Comparison of ENCODE assay signal across 7 mouse cellular contexts in genomic region chr10:79682916-79683582, GRCm38 (mm10). TPM values are rescaled to one million over a fixed set of nuclear protein-coding genes. Genes with fewer than 3 reads are reported as not detected.
DNase-seq lines count a peak whose midpoint lies in the region; ATAC-seq and TF ChIP-seq lines count a peak whose summit lies in the region.

No protein-coding gene starts in this region.

- TF ChIP-seq CTCF in C2C12 (IDR thresholded peaks at IDR 0.05; ENCODE audit: control insufficient read depth, insufficient read depth, insufficient read length), result peak; percentile 16
- peak; percentile 39 to 57 (median 49); a peak in 5 of 6 replicates for TF ChIP-seq CTCF in MEL (IDR thresholded peaks at IDR 0.05 in 2 of 3, conservative IDR thresholded peaks at IDR 0.05 in 1 of 3; ENCODE audit: control insufficient read depth in 1 of 3, insufficient read depth in 1 of 3, low read depth in 2 of 3, low read length in 3 of 3, poor library complexity in 1 of 3, severe bottlenecking in 1 of 3)
- peak; percentile 47; the same call in 1 of the 2 replicates for TF ChIP-seq CTCF in cortical plate, adult 2 months (IDR thresholded peaks at IDR 0.05; ENCODE audit: extremely low read depth, insufficient read depth, low read length)
- TF ChIP-seq CTCF in liver, postnatal 0 days (IDR thresholded peaks at IDR 0.05; ENCODE audit: low read depth), result peak; percentile 68

- peaks cover 6 to 19% of the 10 kb centered on the region in 2 experiments; a peak in 3 of 4 replicates for H3K4me1 ChIP-seq in MEL (ENCODE audit: control insufficient read depth in 1 of 2, insufficient read depth in 2 of 2, low read length in 2 of 2)
- no peaks in the 10 kb centered on the region; the same call in 1 of the 2 replicates for H3K4me1 ChIP-seq in cortical plate, adult 2 months (ENCODE audit: control insufficient read depth, insufficient read depth, low read length)
- H3K4me1 ChIP-seq in intestine, embryonic 16.5 days (ENCODE audit: control insufficient read depth, insufficient read depth, low read length), result peaks cover 24% of the 10 kb centered on the region
- H3K4me1 ChIP-seq in liver, postnatal 0 days (ENCODE audit: insufficient read depth), result peaks cover 32% of the 10 kb centered on the region
- H3K4me1 ChIP-seq in neural tube, embryonic 15.5 days, result peaks cover 28% of the 10 kb centered on the region

- H3K4me2 ChIP-seq in intestine, embryonic 16.5 days (ENCODE audit: low read depth, low read length), result peak overlapping the region; percentile 70
- peak overlapping the region; percentile 96 for H3K4me2 ChIP-seq in liver, postnatal 0 days (ENCODE audit: low read depth, low read length)
- peak overlapping the region; percentile 95 for H3K4me2 ChIP-seq in neural tube, embryonic 15.5 days

- peak overlapping the region; percentile 99 for H3K4me3 ChIP-seq in C2C12 (ENCODE audit: insufficient read depth, poor library complexity, severe bottlenecking)
- H3K4me3 ChIP-seq in MEL (ENCODE audit: control insufficient read depth in 1 of 2, insufficient read depth in 1 of 2, low read depth in 2 of 2, low read length in 2 of 2), result peak overlapping the region; percentile 96 to 98
- H3K4me3 ChIP-seq in cortical plate, adult 2 months (ENCODE audit: insufficient read depth, low read length), result peak overlapping the region; percentile 94
- H3K4me3 ChIP-seq in intestine, embryonic 16.5 days (ENCODE audit: low read length), result peak overlapping the region; percentile 88
- peak overlapping the region; percentile 88 for H3K4me3 ChIP-seq in liver, postnatal 0 days (ENCODE audit: low read depth, low read length)
- peak overlapping the region; percentile 81 for H3K4me3 ChIP-seq in neural tube, embryonic 15.5 days (replicated peaks)

- peak overlapping the region; percentile 96 for H3K9ac ChIP-seq in MEL (ENCODE audit: control insufficient read depth, low read depth, low read length, poor library complexity, severe bottlenecking)
- H3K9ac ChIP-seq in intestine, embryonic 16.5 days (ENCODE audit: low read depth, low read length), result peak overlapping the region; percentile 87
- H3K9ac ChIP-seq in liver, postnatal 0 days (replicated peaks), result peak overlapping the region; percentile 91
- peak overlapping the region; percentile 76 for H3K9ac ChIP-seq in neural tube, embryonic 15.5 days (replicated peaks)

- TF ChIP-seq EP300 in MEL (IDR thresholded peaks at IDR 0.05; ENCODE audit: low read depth in 1 of 2, low read length in 2 of 2), result no peak
- TF ChIP-seq EP300 in liver, postnatal 0 days (IDR thresholded peaks at IDR 0.05; ENCODE audit: low read depth), result no peak

- intact Hi-C loops in gastrocnemius, postnatal 36 days (cut with DNase I), result no loop called here

- H3K79me3 ChIP-seq in C2C12 (ENCODE audit: low read depth), result peaks cover 43% of the 10 kb centered on the region

- TF ChIP-seq POLR2A in MEL (IDR thresholded peaks at IDR 0.05; ENCODE audit: control insufficient read depth in 1 of 2, insufficient read depth in 1 of 2, low read depth in 1 of 2, low read length in 2 of 2, poor library complexity in 1 of 2), result no peak; a peak in 1 of 4 replicates
- TF ChIP-seq POLR2A in cortical plate, adult 2 months (IDR thresholded peaks at IDR 0.05; ENCODE audit: extremely low read depth, insufficient read depth, low read length), result no peak

- peaks cover 49% of the 10 kb centered on the region for H3K36me3 ChIP-seq in C2C12 (ENCODE audit: control insufficient read depth, insufficient read depth)
- H3K36me3 ChIP-seq in MEL (ENCODE audit: control insufficient read depth in 1 of 2, insufficient read depth in 2 of 2, low read length in 2 of 2), result peaks cover 3 to 4% of the 10 kb centered on the region in 2 experiments; a peak in 2 of 4 replicates
- peaks cover 25% of the 10 kb centered on the region for H3K36me3 ChIP-seq in intestine, embryonic 16.5 days (ENCODE audit: control insufficient read depth, insufficient read depth, low read length)
- peaks cover 36% of the 10 kb centered on the region for H3K36me3 ChIP-seq in liver, postnatal 0 days (replicated peaks; ENCODE audit: insufficient read depth, low read length)
- H3K36me3 ChIP-seq in neural tube, embryonic 15.5 days, result peaks cover 34% of the 10 kb centered on the region

- WGBS in intestine, embryonic 16.5 days, result 2% methylated on average over 10 of the region's 10 CpGs
- 1% methylated on average over 10 of the region's 10 CpGs for WGBS in liver, postnatal 0 days (ENCODE audit: insufficient replicate concordance)
- 6% methylated on average over 10 of the region's 10 CpGs for WGBS in neural tube, embryonic 15.5 days

- H3K27ac ChIP-seq in MEL (ENCODE audit: control insufficient read depth, low read depth, low read length), result peak overlapping the region; percentile 59
- H3K27ac ChIP-seq in cortical plate, adult 2 months (ENCODE audit: insufficient read depth, low read length), result no peak overlapping the region
- peak overlapping the region; percentile 86 for H3K27ac ChIP-seq in intestine, embryonic 16.5 days (ENCODE audit: low read length)
- H3K27ac ChIP-seq in liver, postnatal 0 days (ENCODE audit: low read depth), result peak overlapping the region; percentile 97
- peak overlapping the region; percentile 88 for H3K27ac ChIP-seq in neural tube, embryonic 15.5 days (replicated peaks)

- H3K27me3 ChIP-seq in C2C12 (ENCODE audit: control insufficient read depth, insufficient read depth, insufficient read length) (no peaks in the 10 kb centered on the region), MEL (ENCODE audit: control insufficient read depth in 1 of 2, insufficient read depth in 2 of 2, low read length in 2 of 2) (no peaks in the 10 kb centered on the region)
- H3K27me3 ChIP-seq in intestine, embryonic 16.5 days (replicated peaks; ENCODE audit: control insufficient read depth, insufficient read depth, low read length), result no peaks in the 10 kb centered on the region
- H3K27me3 ChIP-seq in liver, postnatal 0 days (ENCODE audit: insufficient read depth, low read length), result no peaks in the 10 kb centered on the region
- H3K27me3 ChIP-seq in neural tube, embryonic 15.5 days (replicated peaks), result no peaks in the 10 kb centered on the region

- H3K79me2 ChIP-seq in C2C12 (ENCODE audit: control insufficient read depth, insufficient read depth), result peaks cover 59% of the 10 kb centered on the region
- H3K79me2 ChIP-seq in MEL (ENCODE audit: control insufficient read depth, insufficient read depth, low read length, poor library complexity), result peaks cover 32% of the 10 kb centered on the region

- peak; percentile 74 for DNase-seq in MEL (ENCODE audit: low read depth, low spot score)
- peak; percentile 56 to 66 for DNase-seq in gastrocnemius, postnatal 36 days
- DNase-seq in liver, postnatal 0 days, result peak; percentile 81

- no peaks in the 10 kb centered on the region for H3K9me3 ChIP-seq in MEL (replicated peaks; ENCODE audit: insufficient read depth, low read length)
- no peaks in the 10 kb centered on the region for H3K9me3 ChIP-seq in intestine, embryonic 16.5 days (ENCODE audit: control insufficient read depth, low read length)
- H3K9me3 ChIP-seq in liver, postnatal 0 days (ENCODE audit: low read length), result no peaks in the 10 kb centered on the region
- no peaks in the 10 kb centered on the region for H3K9me3 ChIP-seq in neural tube, embryonic 15.5 days (replicated peaks)

- no peak; the same call in 1 of the 2 replicates for TF ChIP-seq RAD21 in MEL (IDR thresholded peaks at IDR 0.05; ENCODE audit: low read depth, low read length)

- peak overlapping the region; percentile 78 for H3ac ChIP-seq in C2C12 (ENCODE audit: control insufficient read depth, insufficient read length, low read depth)

- ATAC-seq in intestine, embryonic 16.5 days, result 0 out of 2 replicates have a peak, but pooled peaks have one; percentile 1
- no peak for ATAC-seq in liver, postnatal 0 days
- ATAC-seq in neural tube, embryonic 15.5 days (ENCODE audit: low FRiP score), result no peak

RNA-seq across cellular contexts. Expression of gene Cdc34, which starts 1.1 kb away (rescaled TPM):
- polyA plus RNA-seq in C2C12 (2012; fragmentation: generic; extraction: Trizol) (235 TPM), MEL (2012; ENCODE audit: insufficient read depth in 1 of 2, insufficient read length in 2 of 2, low read depth in 1 of 2, low replicate concordance in 2 of 2, missing spikeins in 1 of 2) (100 to 1,000 TPM; 417 to 422 TPM)
- 288 and 318 TPM in 2 replicates for total RNA-seq in MEL (2012; rRNA removed)
- 110 TPM in 2 replicates for polyA plus RNA-seq in cortical plate, adult 2 months (2012; rRNA removed)
- total RNA-seq in gastrocnemius, postnatal 36 days (2021), result 100 to 1,000 TPM; 344 to 378 TPM
- 120 and 128 TPM in 2 replicates for polyA plus RNA-seq in intestine, embryonic 16.5 days (2015; fragmentation: Nextera tagmentation; extraction: Ambion mirVana)
- 77.6 and 80.1 TPM in 2 replicates for polyA plus RNA-seq in liver, postnatal 0 days (2015; fragmentation: Nextera tagmentation; extraction: Ambion mirVana)
- 83.0 and 83.4 TPM in 2 replicates for polyA plus RNA-seq in neural tube, embryonic 15.5 days (2015; fragmentation: Nextera tagmentation; extraction: Ambion mirVana)

RNA-seq across cellular contexts. Expression of gene Gzmm, which starts 5.8 kb away (rescaled TPM):
- polyA plus RNA-seq in C2C12 (2012; fragmentation: generic; extraction: Trizol), result 0.51 TPM
- 1.5 and 2.5 TPM in 2 replicates for total RNA-seq in MEL (2012; rRNA removed)
- 1 to 10 TPM in 1 of 2 experiments, not detected in 1; 2.3 TPM for polyA plus RNA-seq in MEL (2012; ENCODE audit: insufficient read depth in 1 of 2, insufficient read length in 2 of 2, low read depth in 1 of 2, low replicate concordance in 2 of 2, missing spikeins in 1 of 2)
- 1.1 and 1.4 TPM in 2 replicates for polyA plus RNA-seq in cortical plate, adult 2 months (2012; rRNA removed)
- 1 to 10 TPM; 4.4 to 6.0 TPM for total RNA-seq in gastrocnemius, postnatal 36 days (2021)
- polyA plus RNA-seq in intestine, embryonic 16.5 days (2015; fragmentation: Nextera tagmentation; extraction: Ambion mirVana), result 0.21 and 0.56 TPM in 2 replicates
- polyA plus RNA-seq in liver, postnatal 0 days (2015; fragmentation: Nextera tagmentation; extraction: Ambion mirVana), result 0.09 and 0.13 TPM in 2 replicates
- 1.1 TPM in 2 replicates for polyA plus RNA-seq in neural tube, embryonic 15.5 days (2015; fragmentation: Nextera tagmentation; extraction: Ambion mirVana)

RNA-seq across cellular contexts. Expression of gene Tpgs1, which starts 13.9 kb away (rescaled TPM):
- polyA plus RNA-seq in C2C12 (2012; fragmentation: generic; extraction: Trizol), result 80.7 TPM
- 17.7 and 23.5 TPM in 2 replicates for total RNA-seq in MEL (2012; rRNA removed)
- 10 to 100 TPM in 1 of 2 experiments, not detected in 1; 48.0 TPM for polyA plus RNA-seq in MEL (2012; ENCODE audit: insufficient read depth in 1 of 2, insufficient read length in 2 of 2, low read depth in 1 of 2, low replicate concordance in 2 of 2, missing spikeins in 1 of 2)
- 87.5 and 88.2 TPM in 2 replicates for polyA plus RNA-seq in cortical plate, adult 2 months (2012; rRNA removed)
- 10 to 100 TPM; 19.2 to 19.6 TPM for total RNA-seq in gastrocnemius, postnatal 36 days (2021)
- polyA plus RNA-seq in intestine, embryonic 16.5 days (2015; fragmentation: Nextera tagmentation; extraction: Ambion mirVana), result 56.8 and 64.4 TPM in 2 replicates
- polyA plus RNA-seq in liver, postnatal 0 days (2015; fragmentation: Nextera tagmentation; extraction: Ambion mirVana), result 24.9 and 25.8 TPM in 2 replicates
- polyA plus RNA-seq in neural tube, embryonic 15.5 days (2015; fragmentation: Nextera tagmentation; extraction: Ambion mirVana), result 109 and 115 TPM in 2 replicates

RNA-seq across cellular contexts. Expression of gene Madcam1, which starts 18.7 kb away (rescaled TPM):
- polyA plus RNA-seq in C2C12 (2012; fragmentation: generic; extraction: Trizol) (not detected), MEL (2012; ENCODE audit: insufficient read depth in 1 of 2, insufficient read length in 2 of 2, low read depth in 1 of 2, low replicate concordance in 2 of 2, missing spikeins in 1 of 2) (not detected)
- total RNA-seq in MEL (2012; rRNA removed), result not detected in 2 replicates
- not detected in 2 replicates for polyA plus RNA-seq in cortical plate, adult 2 months (2012; rRNA removed)
- not detected for total RNA-seq in gastrocnemius, postnatal 36 days (2021)
- 27.4 and 31.8 TPM in 2 replicates for polyA plus RNA-seq in intestine, embryonic 16.5 days (2015; fragmentation: Nextera tagmentation; extraction: Ambion mirVana)
- 0.12 and 0.19 TPM in 2 replicates for polyA plus RNA-seq in liver, postnatal 0 days (2015; fragmentation: Nextera tagmentation; extraction: Ambion mirVana)
- 1.0 and 4.1 TPM in 2 replicates for polyA plus RNA-seq in neural tube, embryonic 15.5 days (2015; fragmentation: Nextera tagmentation; extraction: Ambion mirVana)

RNA-seq across cellular contexts. Expression of gene Bsg, which starts 21.2 kb away (rescaled TPM):
- polyA plus RNA-seq in C2C12 (2012; fragmentation: generic; extraction: Trizol) (749 TPM), MEL (2012; ENCODE audit: insufficient read depth in 1 of 2, insufficient read length in 2 of 2, low read depth in 1 of 2, low replicate concordance in 2 of 2, missing spikeins in 1 of 2) (100 to 1,000 TPM; 318 to 700 TPM)
- 346 and 406 TPM in 2 replicates for total RNA-seq in MEL (2012; rRNA removed)
- polyA plus RNA-seq in cortical plate, adult 2 months (2012; rRNA removed), result 1,018 and 1,074 TPM in 2 replicates
- 100 to 1,000 TPM; 528 to 635 TPM for total RNA-seq in gastrocnemius, postnatal 36 days (2021)
- 1,158 and 1,189 TPM in 2 replicates for polyA plus RNA-seq in intestine, embryonic 16.5 days (2015; fragmentation: Nextera tagmentation; extraction: Ambion mirVana)
- polyA plus RNA-seq in liver, postnatal 0 days (2015; fragmentation: Nextera tagmentation; extraction: Ambion mirVana), result 979 and 1,075 TPM in 2 replicates
- polyA plus RNA-seq in neural tube, embryonic 15.5 days (2015; fragmentation: Nextera tagmentation; extraction: Ambion mirVana), result 958 and 1,001 TPM in 2 replicates

Comparison
In these comparisons a context has a peak if more than half of its experiments do, and no peak if none do; other contexts are left out.
1. CTCF ChIP-seq: peak in every context shown above with its lines; median percentile 68 in liver, postnatal 0 days; 49 in MEL; 47 in cortical plate, adult 2 months; 16 in C2C12.